Mouse (Mus musculus) mature B cell (primary cell): ENCODE data around the gene Fbxw27.
"Not testable (repeated sequence)": the region's sequence is repeated elsewhere in the genome, so short reads cannot be mapped to it uniquely, and the experiment has no call there.

ENCODE experiments used
- in situ Hi-C: fragments of 300-500 bp; cut with MboI; formaldehyde crosslinking; loops from 2 replicates; pipeline ENCODE4 v1.14.3; 2019

Gene Fbxw27

DNA sequence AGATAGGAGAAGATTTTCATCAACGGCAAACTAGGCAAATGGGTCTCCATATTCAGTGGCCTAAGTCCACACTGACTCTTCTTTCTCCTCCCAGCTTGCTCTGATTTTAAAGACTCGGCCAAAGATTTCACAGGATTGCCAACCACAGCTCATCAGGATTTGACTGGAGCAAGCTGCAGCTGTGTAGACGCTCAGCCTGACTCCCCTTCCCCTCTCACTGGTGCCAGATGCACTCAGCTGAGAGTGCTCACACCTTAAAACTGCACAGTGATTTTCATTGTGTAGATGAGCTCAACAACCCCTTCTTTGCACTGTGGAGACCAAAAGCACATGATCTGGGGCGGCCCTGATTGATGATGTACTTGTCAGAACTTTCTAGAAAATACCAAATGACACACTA lies at the start of gene Fbxw27:
TSS of gene Fbxw27 (minus strand) at position 101 of the 400 bp plus-strand sequence.
- in situ Hi-C loops = not testable (repeated sequence)

GRCm38 (mm10) chr9:109833088-109833412 lies 42.6 kb upstream of the Fbxw27 start:
- in situ Hi-C loops = no loop called here

- in situ Hi-C loops = no loop called here
Observed at GRCm38 (mm10) chr9:109832391-109833087, 42.1 kb upstream of the Fbxw27 start, which contains the start of gene Nme6. TSS of gene Nme6 (plus strand) at chr9:109832749.

- in situ Hi-C loops = no loop called here
Observed at GRCm38 (mm10) chr9:109826181-109826580, 35.7 kb upstream of the Fbxw27 start.

- in situ Hi-C loops = no loop called here
Observed at GRCm38 (mm10) chr9:109825739-109826138, 35.3 kb upstream of the Fbxw27 start.

DNA sequence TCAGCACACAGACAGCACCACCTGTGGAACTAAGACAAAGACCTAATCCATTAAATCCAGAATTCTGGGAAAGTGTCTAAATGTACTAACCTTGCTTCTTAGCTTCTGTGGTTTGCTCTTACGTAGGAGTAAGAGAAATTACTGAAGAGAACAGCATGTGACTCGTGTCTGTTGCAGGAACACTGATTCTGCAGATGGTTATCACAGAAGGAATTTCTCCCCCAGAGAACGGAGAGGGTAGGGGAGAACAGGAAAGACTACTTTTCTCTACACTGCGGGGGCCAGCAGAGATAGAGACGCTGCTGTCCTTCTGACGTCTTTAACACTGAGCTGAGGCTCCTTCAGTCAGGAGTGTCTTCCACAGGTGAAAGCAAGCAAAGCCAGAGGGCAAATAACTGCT lies 25.9 kb upstream of the Fbxw27 start:
- in situ Hi-C loops = no loop called here

- in situ Hi-C loops = no loop called here
Observed at GRCm38 (mm10) chr9:109813424-109813823, 23.0 kb upstream of the Fbxw27 start.

- in situ Hi-C loops = no loop called here
Observed at GRCm38 (mm10) chr9:109811980-109812379, 21.5 kb upstream of the Fbxw27 start, which contains the start of gene Spink8. TSS of gene Spink8 (plus strand) at chr9:109812280.

- in situ Hi-C loops = no loop called here
Observed at GRCm38 (mm10) chr9:109807898-109808297, 17.4 kb upstream of the Fbxw27 start.

DNA sequence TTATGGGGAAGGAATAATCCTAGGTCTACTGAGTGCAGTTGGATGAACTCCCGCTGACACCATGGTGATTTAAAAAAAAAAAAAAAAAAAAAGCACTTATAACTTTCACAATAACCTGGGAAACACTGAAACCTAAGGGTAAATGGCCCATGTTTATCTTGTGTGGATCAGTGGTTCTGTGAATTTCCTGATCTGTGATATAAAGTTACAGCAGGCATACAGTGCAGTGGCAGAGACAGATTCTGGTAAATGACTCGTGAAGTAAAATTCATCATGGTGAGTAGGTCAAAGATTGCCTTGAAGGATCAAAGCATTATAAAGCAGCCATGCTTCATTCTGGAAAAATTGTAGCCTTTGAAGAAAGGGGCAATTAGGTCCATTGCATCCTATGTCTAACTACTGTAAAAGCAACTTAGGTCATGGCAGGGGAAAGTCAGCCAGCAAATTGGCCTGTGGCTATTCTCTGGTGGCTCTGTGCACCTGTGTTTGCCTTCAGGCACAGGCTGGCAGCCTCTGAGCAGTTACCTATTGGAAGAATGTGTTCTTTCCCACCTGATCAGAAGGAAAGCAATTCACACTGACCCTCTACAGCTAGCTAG lies 16.3 kb upstream of the Fbxw27 start:
- in situ Hi-C loops = no loop called here

- in situ Hi-C loops = no loop called here
Observed at GRCm38 (mm10) chr9:109806260-109806659, 15.8 kb upstream of the Fbxw27 start.

DNA sequence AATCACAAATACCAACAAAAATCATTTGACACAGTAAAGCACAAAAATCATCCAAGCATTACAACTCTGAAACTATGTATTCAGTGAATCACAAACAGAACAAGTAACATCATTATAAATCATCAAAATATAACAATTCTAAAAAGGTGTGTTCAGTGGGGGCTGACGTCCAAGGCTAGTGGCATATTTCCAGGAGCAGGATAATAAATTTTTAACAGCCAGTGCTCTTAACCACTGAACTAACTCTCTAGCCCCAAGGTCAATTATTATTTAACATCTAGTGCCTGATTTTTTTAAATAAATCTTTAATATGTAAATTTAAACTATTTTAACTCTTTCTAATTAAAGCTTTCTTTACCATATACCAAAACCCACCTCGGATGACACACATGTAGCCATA lies 15.1 kb upstream of the Fbxw27 start:
- in situ Hi-C loops = not testable (repeated sequence)

DNA sequence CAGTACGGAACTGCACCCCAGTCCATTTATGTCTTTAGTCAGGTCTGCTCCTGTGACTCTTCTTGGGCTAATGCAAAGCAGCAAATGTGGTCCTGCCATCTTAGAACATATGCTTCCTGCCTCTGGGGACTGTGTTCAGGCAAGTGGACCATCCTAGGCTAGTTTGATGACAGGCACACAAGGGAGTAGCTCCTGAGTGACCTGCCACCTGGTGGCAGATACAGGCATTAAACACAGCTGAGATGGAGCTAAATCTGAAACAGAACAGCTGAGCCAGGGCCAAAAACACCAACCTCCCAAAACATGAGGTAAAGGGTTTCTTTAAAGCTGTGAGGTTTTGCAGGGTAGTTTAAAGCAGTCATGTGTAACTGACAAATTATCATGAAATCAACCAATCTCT lies 7.6 kb upstream of the Fbxw27 start:
- in situ Hi-C loops = no loop called here

- in situ Hi-C loops = no loop called here
Observed at GRCm38 (mm10) chr9:109795811-109796210, 5.3 kb upstream of the Fbxw27 start.

GRCm38 (mm10) chr9:109795221-109795620 lies 4.8 kb upstream of the Fbxw27 start:
- in situ Hi-C loops = no loop called here

DNA sequence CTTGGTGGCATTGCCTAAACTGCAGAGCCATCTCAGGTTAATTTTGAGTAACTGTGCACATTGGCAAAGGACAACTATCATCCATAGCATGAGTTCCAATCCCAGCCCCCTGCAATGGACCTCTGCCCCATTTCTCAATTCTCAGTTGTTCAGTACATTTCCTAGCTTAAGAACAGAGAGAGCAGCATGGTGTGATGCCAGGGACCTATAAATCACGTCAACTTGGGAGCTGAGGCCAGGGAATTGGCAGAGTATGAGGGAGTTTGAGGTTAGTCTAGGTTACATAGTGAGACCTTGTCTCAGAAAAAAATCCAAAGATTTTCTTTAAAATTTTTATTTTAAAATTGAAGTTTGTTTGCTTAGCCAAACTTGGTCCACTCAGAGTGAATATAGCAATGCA lies 23.6 kb downstream of the Fbxw27 start:
- in situ Hi-C loops = not testable (repeated sequence)

- in situ Hi-C loops = not testable (repeated sequence)
Observed at GRCm38 (mm10) chr9:109745989-109746388, 44.5 kb downstream of the Fbxw27 start, which contains the start of gene Fbxw26. TSS of gene Fbxw26 (minus strand) at chr9:109746089.
